Mouse (Mus musculus): ENCODE data around the gene Fem1b. TPM values are rescaled to one million over a fixed set of nuclear protein-coding genes. Genes with fewer than 3 reads are reported as not detected.

Gene Fem1b
- total RNA-seq, 2 experiments from 2014 or later, result 24.8 to 25.9 TPM

Other genes with a start within 250 kb of the Fem1b start
- gene Itga11, start 134.1 kb downstream of the Fem1b start, total RNA-seq (2021), result 1 to 10 TPM; 1.6 to 2.1 TPM
- 10 to 100 TPM; 16.0 to 17.0 TPM for gene Cln6, start 26.9 kb upstream of the Fem1b start, total RNA-seq (2021)
- gene Calml4, start 46.1 kb upstream of the Fem1b start, total RNA-seq (2021), result 1 to 10 TPM; 2.4 to 2.9 TPM
- gene Pias1, start 176.0 kb upstream of the Fem1b start, total RNA-seq (2021), result 10 to 100 TPM; 24.6 to 26.2 TPM

Data from heart, postnatal 14 days (tissue).